Mouse (Mus musculus) brain, embryonic 18.5 days (tissue): Measurements from ENCODE around the gene Elovl2.
"Not testable (repeated sequence)": the region's sequence is repeated elsewhere in the genome, so short reads cannot be mapped to it uniquely, and the experiment has no call there.

ENCODE experiments used
- DNase-seq: peaks from one replicate; pipeline ENCODE4 v3.0.0-alpha.2; 2012; ENCODE audit warnings: low read depth, low spot score

Gene Elovl2

DNA sequence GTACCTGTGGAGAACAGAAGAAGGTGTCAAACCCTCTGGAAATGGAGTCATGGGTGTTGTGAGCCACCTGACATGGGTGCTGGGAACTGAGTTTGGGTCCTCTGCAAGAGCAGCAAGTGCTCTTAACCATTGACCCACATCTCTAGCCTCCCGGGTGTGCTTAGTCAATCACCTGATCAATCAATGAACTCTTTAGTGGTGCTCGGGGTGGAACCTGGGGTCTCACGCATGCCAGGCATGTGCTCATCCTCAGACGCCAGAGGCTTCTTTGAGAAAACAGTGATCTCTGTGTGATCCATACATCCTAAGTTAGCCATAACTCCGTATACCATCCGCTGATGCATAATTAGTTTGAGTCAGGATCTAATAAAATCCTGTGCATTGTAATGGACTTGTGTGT, 15.0 kb upstream of the Elovl2 start:
- DNase-seq: no peak

DNA sequence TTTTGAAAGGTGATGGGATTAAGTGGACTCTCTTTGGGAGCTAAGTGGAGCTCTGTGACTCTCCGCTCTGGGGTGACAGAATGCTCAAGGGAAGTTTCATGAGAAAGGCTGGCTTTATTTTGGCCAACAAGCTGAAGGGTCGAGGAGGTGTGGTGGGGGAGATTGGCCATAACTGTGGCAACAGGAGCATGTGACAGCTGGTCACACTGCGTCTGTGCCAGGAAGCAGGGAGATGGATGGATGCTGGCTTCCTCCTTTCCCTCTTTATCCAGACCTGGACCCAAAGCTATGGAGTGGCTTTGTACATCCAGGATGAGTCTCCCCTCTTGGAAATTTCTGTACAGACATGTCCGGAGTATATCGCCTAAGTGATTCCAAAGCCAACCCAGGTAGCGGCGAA, 13.0 kb upstream of the Elovl2 start:
- no peak for DNase-seq

DNA sequence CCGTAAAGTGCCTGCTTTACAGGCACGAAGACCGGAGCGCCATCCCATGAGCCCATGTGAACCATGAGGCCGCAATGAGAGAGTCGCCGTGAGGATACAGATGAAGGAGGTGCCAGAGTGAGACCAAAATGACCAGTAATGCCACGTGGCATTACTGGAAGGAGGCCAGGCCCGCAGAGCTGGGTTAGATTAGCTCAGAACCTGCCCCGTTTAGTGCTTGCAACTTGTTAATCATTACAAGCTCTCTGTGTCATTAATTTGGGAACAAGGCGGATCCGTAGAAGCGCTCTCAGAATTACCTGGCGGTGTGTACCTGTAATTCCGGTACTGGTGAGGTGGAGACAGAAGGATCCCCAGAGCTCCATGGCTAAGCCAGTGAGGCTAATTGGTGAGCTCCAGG, 12.0 kb upstream of the Elovl2 start:
- DNase-seq: no peak

DNA sequence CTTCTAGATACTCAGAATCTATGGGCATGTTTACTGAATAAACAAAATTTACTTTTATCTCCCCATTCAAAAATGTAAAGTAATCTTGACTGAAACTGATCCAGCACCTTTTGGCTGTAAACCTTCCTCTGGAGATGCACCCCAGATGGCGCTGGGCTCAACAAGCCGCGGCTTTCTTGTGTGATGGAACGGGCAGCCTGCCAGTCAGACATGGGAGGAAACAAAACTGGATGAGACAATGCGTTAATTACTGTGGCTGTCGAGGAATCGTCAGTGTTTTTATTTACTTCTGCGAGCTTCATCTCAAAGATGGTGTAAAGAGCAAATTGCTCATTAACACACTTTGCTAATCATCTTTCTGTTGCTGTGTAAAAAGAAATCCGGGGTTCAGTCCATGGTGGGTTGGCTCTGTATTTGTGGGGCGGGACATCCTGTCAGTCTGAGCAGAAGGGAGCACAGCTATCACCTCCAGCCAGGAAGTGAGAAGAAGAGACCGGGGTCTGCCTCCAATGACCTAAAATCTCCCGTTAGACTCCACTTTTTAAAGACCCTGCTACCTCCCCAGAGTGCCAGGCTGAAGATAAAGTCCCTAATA, 11.3 kb upstream of the Elovl2 start:
- peak; percentile 74 for DNase-seq

DNA sequence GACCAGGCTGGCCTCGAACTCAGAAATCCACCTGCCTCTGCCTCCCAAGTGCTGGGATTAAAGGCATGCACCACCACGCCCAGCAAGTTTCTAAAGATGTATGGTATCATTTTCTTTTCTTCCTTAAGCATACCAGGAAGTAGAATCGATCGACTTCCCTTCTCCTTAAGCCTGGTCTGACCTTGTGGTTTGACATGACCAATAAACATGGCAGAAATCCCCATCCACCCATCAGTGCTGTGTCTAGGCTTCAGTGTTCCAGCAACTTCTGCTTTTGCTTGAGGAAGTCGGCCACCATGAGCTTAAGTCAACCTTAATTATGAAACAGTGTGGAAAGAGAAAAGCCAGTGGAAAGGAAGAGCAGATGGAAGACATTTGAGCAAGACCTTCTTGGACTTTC, 10.1 kb upstream of the Elovl2 start:
- no peak for DNase-seq

DNA sequence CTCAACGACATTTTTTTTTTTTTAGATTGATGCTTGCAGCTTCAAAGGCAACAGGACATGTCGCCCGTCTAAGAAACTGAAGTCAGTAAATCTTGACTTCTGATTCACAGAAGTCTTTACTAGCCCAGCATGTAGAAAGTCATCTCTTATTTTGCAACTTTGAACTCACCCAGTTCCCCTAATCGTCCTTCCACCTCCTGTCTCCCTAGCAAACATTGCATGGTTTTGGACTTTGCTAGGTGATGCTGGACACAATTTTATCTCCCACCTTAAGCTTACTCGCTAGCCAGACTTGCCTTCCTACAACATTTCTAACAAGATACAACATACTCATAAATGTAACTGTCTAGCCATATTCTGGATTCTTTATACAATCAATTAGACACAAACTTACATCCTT, 7.9 kb upstream of the Elovl2 start:
- DNase-seq: no peak

DNA sequence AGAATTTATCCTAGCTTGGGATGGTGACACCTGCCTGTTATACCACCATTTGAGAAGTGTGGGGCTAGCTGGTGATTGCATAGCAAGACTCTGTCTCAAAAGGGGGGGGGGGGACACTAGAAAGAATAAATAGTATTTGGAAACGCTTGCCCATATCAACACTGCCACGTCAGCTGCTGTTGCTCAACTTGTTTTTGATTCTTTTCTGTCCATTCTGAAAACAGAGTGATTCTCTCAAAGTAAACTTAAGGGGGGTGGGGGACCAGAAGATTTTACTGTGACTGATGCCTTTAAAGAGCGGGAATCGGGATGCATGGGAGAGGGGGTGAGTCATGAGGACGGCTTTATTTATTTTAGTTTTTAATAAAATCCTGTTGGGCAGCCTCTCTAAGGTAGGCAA, 6.3 kb upstream of the Elovl2 start:
- no peak for DNase-seq

DNA sequence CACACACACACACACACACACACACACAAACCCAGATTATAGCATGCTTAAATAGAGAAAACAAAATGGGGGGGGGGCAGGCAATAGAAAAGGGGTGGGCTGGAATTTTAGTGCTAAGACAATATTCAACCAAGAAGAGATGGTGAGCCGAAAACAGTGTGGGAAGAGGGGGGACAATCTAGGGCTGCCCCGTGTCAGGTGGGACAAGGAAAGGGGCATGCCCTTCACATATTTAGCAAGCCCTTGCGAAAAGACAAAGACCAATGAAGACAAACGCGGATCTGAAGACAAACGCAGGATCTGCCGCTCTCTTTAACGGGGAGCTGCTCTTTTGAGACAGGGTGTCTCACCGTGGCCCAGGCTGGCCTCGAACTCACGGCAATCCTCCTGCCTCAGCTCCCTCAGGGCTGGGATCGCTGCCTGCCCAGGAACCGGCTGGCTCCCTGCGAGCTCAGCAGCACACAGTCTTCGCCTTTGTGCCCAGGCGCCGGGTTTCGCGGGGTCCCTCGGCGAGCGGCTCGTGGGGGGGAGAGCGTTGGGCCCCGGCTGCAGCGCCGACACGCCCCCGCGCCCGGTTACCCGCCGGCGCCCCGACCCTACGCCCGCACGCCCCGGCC, 410 bp downstream of the Elovl2 start:
- DNase-seq: no peak

DNA sequence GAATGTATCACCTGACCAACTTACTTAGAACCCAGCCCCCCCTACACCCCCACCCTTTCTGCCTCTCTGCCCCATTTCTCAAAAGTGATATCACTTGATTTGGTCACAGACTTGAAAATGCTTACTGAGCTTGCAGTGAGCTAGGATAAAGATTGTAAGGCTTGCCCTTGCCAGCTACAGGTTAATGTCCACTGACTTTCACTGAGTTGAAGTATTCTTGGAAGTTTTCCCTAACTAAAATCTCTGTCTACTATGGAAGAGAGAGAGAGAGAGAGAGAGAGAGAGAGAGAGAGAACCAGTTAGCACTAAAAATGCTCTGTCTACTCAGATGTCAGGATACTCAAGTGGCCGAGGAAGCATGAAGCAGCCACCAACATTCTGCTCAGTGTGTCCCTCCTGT, 1.1 kb downstream of the Elovl2 start:
- DNase-seq: no peak

DNA sequence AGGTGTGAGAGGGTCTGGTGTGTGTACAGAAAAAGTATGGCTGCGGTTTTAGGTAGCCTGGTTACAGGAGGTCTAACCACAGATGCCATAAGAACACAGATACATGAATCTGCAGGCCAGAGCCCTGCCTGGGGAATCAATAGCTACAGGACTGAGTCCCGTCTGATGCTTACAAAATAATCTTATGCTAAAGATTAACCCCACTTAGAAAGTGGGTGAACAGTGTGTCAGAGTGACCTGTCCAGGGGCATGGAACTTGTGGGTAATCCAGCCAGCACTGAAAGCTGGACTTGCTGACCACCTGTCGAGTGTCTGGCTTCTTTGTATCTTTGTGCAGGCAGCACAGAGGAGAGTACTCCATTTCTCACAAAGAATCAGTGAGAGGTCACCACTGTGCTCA, 4.0 kb downstream of the Elovl2 start:
- DNase-seq: no peak

DNA sequence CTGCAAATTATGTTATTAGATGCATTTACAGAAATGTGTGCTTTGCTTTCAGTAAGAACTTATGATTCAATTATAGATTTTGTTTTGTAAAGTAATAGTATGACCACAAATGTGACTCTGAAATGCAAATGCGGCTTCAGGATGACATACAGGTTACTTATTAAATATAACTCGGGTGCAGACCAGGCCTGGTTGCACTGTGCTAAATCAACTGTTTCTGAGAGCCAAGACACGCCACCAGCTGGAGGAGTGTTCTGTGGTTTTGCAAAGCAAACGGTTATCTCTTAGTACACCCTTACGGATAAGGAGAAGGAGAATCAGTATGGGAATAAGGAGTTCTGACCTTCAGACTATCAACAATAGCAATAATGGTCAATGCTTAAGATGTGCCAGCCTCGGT, 4.5 kb downstream of the Elovl2 start:
- no peak for DNase-seq

DNA sequence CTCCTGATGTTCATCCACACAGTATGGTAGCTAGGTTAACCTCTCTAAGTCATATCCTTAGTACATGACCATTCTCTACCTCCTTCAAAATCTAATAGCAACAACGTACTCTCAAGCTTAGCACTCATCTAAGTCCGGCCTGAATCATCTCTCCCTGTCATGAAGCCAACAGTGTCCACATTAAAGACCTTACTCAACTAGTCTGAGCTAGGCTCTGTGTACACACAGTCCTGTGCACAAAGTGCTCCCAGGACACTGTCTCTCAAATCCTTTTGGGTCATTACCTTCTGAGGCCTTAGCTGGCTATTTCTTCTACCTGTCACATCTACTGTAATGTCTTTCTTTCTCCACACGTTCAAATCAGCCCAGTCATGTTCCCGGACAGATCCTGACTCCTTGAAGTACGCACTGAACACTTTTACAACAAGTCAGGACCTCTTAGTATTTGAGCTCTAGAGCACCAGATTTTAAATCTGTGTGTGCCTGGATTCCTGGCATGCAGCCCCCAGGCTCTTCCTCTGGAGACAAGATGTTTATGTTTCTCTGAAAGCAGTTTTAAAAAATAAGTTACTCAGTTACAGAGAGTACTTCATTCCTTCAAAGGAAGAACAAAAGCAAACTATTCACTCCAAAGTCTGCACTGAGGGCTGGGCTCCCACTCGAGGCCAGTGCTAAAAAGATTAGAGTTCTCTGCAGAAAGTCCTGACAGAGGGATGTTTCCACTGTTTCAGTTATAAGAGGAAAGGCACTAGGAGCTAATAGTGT, 7.5 kb downstream of the Elovl2 start:
- no peak for DNase-seq

DNA sequence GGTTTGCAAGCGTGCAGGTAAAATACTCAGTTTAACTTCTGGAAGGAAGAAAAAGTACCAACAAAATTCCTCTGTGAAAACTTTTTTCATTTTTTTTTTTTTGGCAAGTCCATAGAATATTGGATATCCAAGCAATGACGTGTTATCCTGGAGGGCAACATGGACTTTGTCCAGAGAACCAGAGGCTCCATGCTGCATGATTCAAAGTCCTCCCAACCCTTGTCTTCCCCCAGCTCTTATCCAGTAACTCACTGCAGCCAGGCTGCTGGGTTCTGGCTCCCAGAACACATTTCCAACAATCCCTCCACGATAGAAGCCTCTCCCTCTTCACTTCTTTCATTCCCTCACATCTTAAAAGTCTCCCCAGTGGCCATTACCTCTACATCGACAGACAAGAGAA, 8.9 kb downstream of the Elovl2 start:
- DNase-seq: no peak

DNA sequence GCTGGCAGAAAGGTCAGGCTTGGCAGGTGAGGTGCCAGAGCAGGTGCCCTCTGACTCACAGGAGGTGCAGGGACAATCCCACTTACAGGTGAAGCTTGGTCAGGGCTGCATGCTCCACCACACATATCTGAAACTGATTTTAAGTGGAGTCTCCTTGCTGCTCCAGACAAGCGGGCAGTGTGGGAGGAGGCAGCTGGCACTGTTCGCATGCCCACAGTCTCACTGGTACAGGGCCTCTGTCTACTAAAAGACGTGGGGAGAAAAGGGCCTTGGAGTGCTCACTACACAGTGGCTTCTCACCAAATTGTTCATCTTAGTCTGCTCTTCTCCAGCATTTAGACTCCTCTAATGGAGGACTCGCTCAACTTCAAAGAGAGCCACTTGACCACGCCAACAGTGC, 14.0 kb downstream of the Elovl2 start:
- DNase-seq: no peak

DNA sequence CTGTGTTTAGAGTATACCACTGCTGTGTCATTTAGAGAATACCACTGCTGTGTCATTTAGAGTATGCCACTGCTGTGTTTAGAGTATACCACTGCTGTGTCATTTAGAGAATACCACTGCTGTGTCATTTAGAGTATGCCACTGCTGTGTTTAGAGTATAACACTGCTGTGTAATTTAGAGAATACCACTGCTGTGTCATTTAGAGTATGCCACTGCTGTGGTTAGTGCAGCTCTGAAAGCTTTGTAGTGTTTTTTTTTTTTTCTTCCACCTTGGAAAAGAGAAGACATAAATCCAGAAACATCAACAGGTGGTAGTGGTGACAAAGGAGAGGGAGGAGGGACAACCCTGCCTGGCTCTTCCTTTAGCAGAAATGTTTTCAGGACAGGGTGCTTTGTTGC, 14.6 kb downstream of the Elovl2 start:
- not testable (repeated sequence) for DNase-seq

DNA sequence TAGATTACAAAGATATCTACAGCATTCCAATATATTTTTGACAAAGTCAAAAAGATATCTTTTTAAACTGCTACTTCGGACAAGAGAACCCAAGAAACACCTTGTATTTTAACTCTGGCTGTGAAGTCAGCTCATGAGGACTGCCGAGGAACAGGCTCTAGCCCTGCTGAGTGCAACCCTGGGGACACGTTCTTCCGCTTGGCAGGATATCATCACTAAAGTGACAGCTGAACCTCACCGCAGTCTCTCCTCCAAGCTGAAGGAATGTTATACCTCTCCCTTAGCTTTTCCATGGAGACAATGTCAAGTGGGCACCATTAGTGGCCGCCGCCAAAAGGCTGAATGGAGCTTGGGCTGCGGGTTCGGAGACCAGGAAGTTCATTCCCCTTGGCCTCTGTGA, 16.5 kb downstream of the Elovl2 start:
- no peak for DNase-seq

DNA sequence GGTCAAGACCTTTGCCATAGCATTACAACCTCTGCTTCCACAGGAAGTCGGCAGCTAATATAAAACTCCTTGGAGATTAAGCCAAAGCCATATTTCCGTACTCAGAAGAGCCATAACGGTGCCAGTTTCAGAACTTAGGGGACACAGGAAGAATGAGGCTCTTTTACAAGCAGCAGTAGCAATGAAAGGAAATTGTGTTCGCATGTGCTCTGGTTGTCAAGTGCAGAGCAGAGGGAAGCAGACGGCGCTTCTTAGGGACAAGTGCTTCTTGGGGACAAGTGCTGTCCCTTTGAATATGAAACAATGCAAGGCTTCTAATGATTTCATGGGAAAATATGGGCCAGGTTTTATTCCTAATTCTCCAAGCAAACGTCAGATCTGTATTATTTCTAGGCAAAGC, 16.9 kb downstream of the Elovl2 start:
- DNase-seq: no peak

DNA sequence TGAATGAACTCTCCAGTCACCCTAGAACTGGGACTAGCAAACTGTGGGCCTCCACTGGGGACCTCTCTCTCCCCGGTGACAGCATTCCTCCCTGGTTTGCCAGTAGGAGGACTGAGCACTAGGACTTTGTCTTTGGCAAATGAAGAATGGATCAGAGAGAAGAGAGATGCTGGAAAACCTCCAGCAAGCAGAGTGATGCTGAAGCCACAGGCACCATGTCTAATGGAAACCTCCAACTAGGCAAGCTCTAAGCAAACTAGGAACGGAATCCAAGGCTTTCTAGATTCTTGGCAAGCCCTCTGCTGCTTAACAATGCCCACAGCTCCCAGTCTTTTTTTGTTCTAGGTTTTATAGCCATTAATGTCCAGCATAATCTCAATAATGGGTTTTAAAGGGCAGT, 19.3 kb downstream of the Elovl2 start:
- no peak for DNase-seq

DNA sequence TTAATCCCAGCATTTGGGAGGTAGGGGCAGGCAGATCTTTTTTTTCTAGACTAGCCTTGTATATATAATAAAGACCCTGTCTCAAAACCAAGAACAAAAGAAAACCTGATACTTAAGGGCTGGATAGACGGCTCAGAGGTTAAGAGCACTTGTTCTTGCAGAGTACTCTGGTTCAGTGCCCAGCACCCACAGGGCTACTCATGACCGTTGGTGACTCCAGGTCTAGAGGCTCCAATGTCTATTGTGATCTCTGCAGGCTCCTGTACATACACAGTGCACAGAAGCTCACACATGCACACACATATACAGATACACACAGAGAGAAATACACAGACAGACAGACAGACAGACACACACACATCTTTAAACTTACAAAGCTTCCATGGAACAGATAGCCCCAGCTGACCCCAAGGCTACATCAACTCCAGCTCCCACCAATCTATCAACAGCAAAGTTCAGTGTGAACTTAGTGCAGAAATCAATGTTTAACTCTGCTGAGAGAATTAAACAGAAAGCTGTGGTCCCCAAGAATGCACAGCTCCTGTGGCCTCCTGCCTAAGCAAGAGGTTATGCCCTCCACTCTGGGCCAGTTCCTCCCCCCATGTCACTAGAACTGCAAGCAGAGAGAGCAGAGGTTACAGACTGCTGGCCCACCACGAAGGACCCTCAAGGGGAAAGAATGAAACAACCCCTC, 24.4 kb downstream of the Elovl2 start:
- no peak for DNase-seq

DNA sequence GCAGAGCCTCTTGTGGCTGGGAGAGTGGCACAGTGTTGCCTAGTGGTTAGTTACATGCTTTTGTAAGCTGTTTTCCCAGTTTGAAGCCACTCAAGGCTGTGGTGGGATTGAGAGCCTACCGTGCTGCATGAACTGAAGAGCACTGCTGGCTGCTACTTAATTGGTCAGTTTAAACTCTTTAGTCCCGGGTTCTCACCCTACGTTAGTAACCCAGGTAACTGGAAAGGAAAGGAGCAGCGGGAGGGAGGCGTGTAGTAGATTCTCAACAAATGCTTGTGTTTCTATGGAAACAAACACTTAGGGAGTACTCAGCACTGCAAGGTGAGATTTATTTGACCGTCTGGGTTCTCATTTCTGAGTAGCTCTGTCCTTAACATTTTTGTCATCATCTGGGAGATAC, 32.3 kb downstream of the Elovl2 start:
- no peak for DNase-seq

DNA sequence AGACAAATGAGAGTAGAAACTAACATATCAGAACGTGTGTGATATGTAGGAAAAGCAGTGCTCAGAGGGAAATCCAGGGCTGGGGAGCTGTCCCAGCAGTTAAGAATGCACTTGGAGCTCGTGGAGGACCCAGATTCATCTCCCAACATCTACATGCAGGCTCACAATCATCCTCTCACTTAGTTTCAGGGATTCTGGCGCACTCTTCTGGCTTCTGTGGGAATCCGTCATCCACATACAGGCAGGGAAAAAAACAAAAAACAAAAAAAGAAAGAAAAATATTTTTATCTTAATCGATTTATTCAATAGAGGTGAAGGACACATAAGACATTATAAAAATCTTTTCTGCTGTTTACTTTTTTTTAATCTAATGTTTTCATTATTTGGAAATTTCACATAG, 61.8 kb downstream of the Elovl2 start:
- no peak for DNase-seq

DNA sequence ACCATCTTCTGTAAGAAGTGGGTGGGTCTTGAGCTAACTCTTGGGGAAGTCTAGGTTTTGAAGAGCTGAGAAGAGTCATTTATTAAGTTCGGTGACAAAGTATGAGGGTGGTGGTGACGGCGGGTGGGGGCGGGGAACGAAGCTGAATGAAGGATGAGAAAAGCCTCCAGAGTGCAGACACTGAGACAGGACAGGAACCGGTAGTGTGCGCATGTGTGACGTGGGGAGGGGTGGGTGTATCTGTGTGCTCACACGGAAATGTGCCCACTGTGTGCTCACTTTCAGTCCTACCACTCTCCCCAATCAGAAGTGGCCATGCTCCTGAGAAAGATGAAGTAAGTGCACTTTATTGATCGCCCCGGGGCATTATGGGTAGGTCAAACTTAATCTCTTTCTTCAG, 67.1 kb downstream of the Elovl2 start:
- DNase-seq: no peak

DNA sequence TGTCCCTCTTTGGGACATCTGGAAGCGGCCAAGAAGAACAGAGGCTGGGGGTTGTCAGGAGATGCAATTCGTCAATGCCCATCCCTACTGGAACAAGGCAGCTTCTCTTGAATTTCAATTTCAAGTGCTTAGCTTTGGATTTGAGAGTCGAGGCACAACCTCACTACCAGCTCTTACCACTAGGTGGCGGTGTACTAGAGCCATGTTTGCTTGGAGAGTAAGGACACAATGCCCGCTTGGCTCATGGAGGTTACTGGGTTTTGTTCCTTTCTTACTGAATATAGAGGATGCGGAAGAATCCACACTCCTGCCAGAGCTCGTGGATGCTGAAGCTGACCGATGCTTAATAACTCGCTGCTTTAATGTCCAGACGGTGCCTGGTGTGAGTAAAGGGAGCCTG, 73.9 kb downstream of the Elovl2 start:
- no peak for DNase-seq
